Mouse (Mus musculus) c-Kit-positive CD71-positive TER-119-negative erythroid progenitor cells, embryonic 14.5 days (primary cell): ENCODE measurements around the gene Gm49384.
A peak's percentile ranks its signal among the peaks of the same experiment; 100 is the strongest.

Experiments
- DNase-seq: peaks from one replicate; pipeline ENCODE4 v3.0.0-alpha.2; 2013; ENCODE audit warnings: low read depth

Gm49384 gene

DNA sequence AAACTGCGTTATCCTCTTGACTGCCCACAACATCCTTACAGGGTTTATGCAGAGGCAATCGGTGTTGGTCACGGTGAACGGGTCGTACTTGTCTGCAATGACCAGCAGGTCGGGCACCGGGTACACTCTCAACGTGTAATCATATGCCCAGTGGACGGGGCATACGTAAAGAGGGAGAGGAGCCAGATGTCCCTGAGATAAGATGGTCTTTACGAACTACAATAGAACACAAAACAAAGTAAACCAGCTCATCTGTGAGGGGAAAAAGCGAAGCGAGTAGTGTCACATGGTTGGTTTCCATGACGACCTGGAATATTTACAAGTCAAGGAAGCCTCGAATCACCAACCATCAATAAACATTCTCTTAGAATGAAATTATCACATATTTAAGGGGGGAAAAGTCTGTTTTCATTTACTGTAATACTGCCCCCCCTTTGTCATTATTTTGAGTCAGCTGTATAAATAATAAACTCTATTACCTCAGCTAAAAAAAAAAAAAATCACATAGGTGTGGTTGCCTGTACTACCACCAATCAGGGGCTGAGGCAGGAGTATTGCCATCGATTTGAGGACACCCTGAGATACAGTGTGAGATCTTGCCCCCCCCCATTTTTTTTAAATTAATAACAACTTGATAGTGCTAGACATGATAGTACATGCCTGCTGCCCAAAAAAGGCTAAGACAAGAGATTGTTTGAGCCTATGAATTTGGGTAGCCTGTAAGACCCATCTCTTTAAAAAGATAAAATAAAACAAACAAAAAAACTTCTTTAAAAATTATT lies at the start of gene Gm49384:
Gm49384 (minus strand) TSS at position 216 of the 782 bp plus-strand sequence.
- no peak for DNase-seq

DNA sequence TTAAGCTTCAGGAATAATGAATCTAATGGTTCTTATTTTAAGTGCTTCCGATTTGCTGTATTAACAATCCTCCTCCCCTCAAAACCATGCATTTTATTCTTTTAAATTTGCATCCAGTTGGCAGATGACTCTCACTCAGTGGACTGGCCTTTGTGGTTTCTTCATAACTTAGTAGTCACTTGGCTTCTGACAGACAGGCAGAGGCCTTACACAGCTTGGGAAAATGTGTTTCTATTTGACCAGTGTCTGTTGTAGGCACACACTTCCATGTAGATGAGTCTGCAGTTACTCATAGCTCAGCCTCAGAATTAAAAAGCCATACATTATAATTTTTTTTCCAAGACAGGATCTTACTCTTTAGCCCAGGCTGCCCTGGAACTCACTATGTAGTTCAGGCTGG lies 49.7 kb upstream of the Gm49384 start:
- DNase-seq = no peak

- no peak for DNase-seq
These were observed 46.7 kb upstream of the Gm49384 start for GRCm38 (mm10) chr12:69250756-69251155.

GRCm38 (mm10) chr12:69249766-69250165 lies 45.7 kb upstream of the Gm49384 start:
- no peak for DNase-seq

DNA sequence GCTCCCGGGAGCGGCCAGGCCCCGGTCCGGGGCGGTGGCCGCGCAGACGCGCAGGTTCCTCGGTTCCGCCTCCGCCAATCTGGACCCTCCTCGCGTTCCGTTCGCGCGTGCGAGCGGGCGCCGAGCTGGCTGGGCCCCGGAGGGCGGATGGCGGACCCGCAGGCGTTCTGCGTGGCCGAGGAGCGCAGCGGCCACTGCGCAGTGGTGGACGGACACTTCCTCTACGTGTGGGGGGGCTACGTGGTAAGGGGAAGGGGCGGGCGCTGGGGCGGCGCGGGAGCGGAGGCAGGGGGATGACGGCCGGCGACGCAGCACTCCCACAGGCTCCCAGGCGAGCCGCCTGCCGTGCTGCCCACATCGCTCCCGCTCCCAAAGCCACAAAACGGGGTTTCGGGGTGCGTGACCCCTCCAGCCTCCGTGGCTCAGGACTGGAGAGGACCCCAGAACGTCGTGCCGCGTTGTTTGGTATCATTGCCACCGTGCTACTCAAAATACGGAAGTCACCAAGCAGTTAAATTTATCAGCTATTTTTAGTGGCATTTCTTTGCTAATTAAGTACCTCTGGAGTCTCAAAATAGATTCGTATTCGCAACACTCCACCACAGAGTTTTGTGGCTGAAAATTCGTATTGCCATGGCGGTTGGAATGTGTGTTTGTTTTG lies 37.8 kb upstream of the Gm49384 start:
- DNase-seq = no peak

DNA sequence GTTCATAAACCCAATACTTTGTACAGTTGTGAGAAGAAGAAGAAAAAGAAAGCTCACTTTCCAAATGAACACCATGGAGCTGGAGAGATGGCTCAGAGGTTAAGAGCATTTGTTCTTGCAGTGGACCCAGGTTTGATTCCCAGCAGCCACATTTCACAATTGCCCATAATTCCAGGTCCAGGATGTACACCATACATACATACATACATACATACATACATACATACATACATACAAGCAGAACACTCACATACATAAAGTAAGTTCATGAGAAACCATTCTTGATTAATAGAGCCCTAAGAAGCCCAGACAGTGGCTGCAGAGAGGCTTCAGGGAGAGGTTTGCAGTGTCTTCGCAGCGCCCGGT lies 37.3 kb upstream of the Gm49384 start:
- DNase-seq = no peak

- no peak for DNase-seq
These were observed 36.8 kb upstream of the Gm49384 start, which contains the start of gene Klhdc1 for GRCm38 (mm10) chr12:69240876-69241275. Gene Klhdc1, plus strand, starts transcription at chr12:69241176.

DNA sequence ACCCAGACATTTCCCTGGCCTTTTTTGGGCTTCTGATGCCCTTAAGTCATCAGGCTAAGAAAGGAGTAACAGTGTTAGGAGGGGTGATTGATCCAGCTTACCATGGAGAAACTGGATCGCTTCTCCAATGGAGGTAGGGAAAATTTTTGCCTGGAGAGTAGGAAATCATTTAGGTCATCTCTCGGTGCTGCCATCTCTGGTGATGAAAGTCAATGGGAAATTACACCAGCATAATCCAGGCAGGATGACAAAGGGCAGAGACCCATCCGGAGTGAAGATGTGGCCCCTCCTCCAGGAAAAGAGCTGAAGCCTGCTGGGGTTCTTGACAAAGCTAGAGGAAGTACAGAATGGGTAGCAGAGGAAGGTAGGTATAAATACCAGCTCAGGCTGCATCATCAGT lies 34.2 kb upstream of the Gm49384 start:
- DNase-seq = no peak

- no peak for DNase-seq
These were observed 31.7 kb upstream of the Gm49384 start for GRCm38 (mm10) chr12:69235782-69236181.

GRCm38 (mm10) chr12:69229251-69229650 lies 25.2 kb upstream of the Gm49384 start:
- peak; percentile 49 for DNase-seq

DNA sequence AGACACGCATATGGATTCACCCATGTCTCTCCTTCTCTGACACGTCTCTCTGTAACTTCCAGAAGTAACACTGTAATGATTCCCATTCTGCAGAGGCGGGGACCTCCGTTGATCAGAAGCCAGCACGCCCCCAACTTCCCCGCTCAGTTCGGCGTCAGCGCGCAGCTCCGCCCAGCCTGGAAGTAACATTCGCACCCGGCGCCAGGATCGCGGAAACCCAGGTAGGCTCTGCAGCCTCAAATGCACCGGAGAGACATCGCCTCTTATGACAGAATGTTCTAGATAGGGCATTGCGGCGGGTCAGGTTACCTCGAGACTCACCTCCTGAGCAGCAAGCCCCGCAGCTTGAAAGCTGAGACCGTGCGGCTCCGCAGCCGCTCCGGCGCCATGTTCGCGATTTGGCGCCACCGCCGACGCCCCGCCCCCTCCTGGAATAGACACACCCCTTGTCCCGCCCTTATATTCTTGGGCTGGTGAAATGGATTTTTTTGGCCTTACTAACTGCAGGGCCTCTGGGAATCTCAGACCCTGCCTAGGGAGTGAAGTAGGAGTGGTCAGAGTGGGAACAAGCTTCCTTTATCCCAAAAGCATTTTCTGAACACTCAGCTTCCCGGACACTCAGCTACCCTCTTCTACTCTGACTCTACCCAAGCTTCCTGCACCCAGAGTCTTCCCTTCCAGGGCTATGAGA lies 23.9 kb upstream of the Gm49384 start, which contains the start of gene Pole2:
Pole2 (minus strand) TSS at position 420 of the 691 bp plus-strand sequence.
- peak; percentile 81 for DNase-seq

- DNase-seq = no peak
These were observed 16.7 kb upstream of the Gm49384 start for GRCm38 (mm10) chr12:69220613-69221277.

GRCm38 (mm10) chr12:69216587-69216986 lies 12.5 kb upstream of the Gm49384 start:
- no peak for DNase-seq

- DNase-seq = no peak
These were observed 11.1 kb upstream of the Gm49384 start for GRCm38 (mm10) chr12:69215000-69215785.

- DNase-seq = no peak
These were observed 10.3 kb upstream of the Gm49384 start for GRCm38 (mm10) chr12:69214393-69214792.

DNA sequence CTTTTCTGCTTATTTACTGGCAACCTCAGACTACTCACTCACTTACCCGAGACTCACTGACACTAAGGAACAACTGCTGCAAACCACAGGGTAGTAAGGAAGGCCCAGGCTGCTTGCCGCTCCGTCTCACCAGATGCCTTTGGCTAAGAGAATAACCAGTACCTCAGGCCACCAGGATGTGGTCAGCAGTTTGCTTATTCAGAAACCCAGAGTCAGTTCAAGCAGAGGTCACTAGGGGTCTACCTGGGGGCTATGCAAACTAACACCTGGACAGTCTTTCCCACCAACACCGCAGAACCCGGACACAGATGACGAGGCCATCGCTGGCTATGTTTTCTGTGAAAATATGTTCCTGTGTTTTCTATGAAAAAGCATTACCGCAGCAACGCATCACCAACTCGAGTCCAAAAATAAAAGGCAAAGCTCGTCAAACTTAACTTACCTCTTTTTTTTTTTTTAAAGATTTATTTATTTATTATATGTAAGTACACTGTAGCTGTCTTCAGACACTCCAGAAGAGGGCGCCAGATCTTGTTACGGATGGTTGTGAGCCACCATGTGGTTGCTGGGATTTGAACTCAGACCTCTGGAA lies 9.2 kb upstream of the Gm49384 start:
- DNase-seq = no peak

DNA sequence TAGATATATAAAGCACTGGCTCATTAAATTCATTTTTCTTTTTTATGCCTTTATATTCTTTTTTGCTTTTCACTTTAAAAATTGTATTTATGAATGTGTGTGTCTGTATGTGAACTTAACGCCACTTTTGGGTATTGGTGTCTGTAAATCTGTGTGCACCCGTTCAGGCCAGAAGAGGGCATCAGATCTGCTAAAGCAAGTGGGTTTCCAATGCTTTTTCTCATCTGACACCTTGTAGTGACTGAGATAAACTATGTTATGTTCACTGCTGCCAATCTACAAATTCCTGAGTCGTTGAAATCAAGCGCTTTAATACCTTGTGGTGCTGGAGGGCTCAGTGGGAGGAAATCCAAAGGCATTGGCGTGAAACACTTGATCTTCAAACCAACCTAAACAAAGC lies 7.0 kb upstream of the Gm49384 start:
- DNase-seq = no peak

- no peak for DNase-seq
These were observed 6.3 kb upstream of the Gm49384 start for GRCm38 (mm10) chr12:69210056-69210979.

DNA sequence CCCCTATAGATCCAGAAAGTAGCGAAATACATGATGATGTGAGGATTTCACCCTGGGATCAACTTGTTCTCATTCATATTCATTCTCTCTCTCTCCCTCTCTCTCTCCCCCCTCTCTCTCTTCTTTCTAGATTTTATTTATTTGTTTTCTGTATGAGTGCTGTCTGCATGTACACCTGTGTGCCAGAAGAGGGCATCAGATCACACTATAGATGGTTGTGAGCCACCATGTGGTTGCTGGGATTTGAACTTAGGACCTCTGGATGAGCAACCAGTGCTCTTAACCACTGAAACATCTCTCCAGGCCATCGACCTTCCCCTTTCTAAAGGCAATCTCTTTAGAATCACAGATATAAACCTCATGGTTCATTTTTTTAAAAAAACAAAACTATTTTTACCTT lies 4.5 kb upstream of the Gm49384 start:
- DNase-seq = no peak

- no peak for DNase-seq
These were observed 3.9 kb upstream of the Gm49384 start for GRCm38 (mm10) chr12:69207926-69208325.
